Mouse (Mus musculus) thymus, postnatal 25 days (tissue): Measurements from ENCODE around the gene Lmx1b.
A peak's percentile ranks its signal among the peaks of the same experiment; 100 is the strongest.

Experiments used
- DNase-seq: peaks from one replicate; pipeline ENCODE4 v3.0.0; 2022

Lmx1b gene

GRCm38 (mm10) chr2:33542696-33543428 lies 97.4 kb downstream of the Lmx1b start:
- peak; percentile 49 for DNase-seq

DNA sequence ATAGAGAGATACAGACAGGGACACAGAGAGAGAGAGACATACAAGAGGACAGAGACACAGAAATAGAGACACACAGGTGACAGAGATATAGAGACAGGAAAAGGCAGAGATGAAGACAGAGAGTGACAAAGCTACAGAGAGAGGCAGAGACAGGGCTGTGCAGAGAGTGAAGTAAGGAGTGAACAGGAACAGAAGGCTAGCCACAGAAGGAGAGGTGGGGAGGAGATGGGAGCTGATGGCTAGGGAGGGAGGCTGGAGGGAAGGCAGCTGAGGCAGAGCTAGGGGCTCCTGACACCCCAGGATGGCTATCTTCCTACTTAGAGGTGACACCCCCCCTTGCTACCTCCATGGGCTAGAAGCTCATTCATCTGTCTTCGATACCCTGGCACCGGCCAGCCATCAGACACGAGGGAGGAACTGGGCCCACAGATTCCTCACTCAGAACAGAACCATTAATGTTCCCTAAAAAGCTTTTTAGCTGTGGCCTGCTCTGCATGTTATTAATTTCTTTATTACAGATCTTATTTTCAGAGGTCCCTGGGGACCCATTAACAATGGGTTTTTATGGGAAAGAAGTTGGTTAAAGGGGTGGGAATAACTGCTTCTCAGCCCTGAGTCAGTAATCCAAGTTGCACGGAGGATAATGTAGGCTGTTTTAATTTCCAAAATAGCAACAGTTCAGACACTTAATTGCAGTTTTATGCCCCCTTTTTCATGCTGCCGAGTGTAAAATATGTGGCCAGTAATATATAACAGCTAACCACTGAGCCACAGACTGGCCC lies 114.8 kb downstream of the Lmx1b start:
- no peak for DNase-seq

- no peak for DNase-seq
These were observed 124.5 kb downstream of the Lmx1b start for GRCm38 (mm10) chr2:33515856-33516255.

DNA sequence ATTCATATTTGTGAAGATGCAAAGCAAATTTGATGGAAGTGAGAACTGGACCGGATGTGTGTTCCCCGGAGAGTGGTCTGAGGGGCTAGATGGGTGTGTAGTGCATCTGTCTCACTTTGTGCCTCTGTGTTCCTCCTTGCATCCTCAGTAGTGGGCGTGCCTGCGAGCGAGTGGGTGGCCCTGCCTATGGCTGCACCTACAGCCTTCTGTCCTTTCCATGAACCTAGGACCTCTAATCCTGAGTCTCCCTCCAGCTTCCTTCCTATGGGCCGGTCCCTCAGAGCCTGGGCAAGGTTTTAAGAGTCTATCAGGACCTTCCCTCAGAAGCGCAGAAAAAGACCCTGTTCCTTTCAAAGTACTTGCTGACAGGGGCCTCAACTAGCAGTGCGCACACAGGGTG lies 124.9 kb downstream of the Lmx1b start:
- no peak for DNase-seq
